Mouse (Mus musculus) embryonic facial prominence, embryonic 14.5 days (tissue): ENCODE measurements around the gene Sorbs1. TPM values are rescaled to one million over a fixed set of nuclear protein-coding genes. Genes with fewer than 3 reads are reported as not detected.

Source experiments
- ATAC-seq: fragments of 200-750 bp; cut with Nextera tagmentation; 2 replicates; pipeline ENCODE4 v1.8.0; 2017; ENCODE audit warnings: low read depth, moderate number of reproducible peaks, moderate TSS enrichment
- DNase-seq: peaks from one replicate; pipeline ENCODE4 v3.0.0-alpha.2; 2015; ENCODE audit warnings: low spot score
- H3K27ac ChIP-seq: fragments of 300-500 bp; sonication (generic); replicated peaks from 2 replicates; pipeline ENCODE4 v1.5.1; 2014; ENCODE audit warnings: low read depth, mild to moderate bottlenecking, low read length, moderate library complexity
- H3K27me3 ChIP-seq: fragments of 300-500 bp; sonication (generic); replicated peaks from 2 replicates; pipeline ENCODE4 v1.6.1; 2014; ENCODE audit warnings: low read length; ENCODE audit not compliant: control insufficient read depth, insufficient read depth
- H3K36me3 ChIP-seq: fragments of 300-500 bp; sonication (generic); 2 replicates; pipeline ENCODE4 v1.6.1; 2014; ENCODE audit warnings: low read length, mixed read lengths; ENCODE audit not compliant: control insufficient read depth, insufficient read depth
- H3K4me1 ChIP-seq: fragments of 300-500 bp; sonication (generic); 2 replicates; pipeline ENCODE4 v1.6.1; 2014; ENCODE audit warnings: antibody characterized with exemption, low read length; ENCODE audit not compliant: control insufficient read depth, insufficient read depth
- H3K4me2 ChIP-seq: fragments of 300-500 bp; sonication (generic); 2 replicates; pipeline ENCODE4 v1.6.1; 2014; ENCODE audit warnings: low read depth, mild to moderate bottlenecking, low read length, moderate library complexity, mixed read lengths
- H3K4me3 ChIP-seq: fragments of 300-500 bp; sonication (generic); 2 replicates; pipeline ENCODE4 v1.5.1; 2014; ENCODE audit warnings: low read depth, mild to moderate bottlenecking, low read length
- H3K9ac ChIP-seq: fragments of 300-500 bp; sonication (generic); 2 replicates; pipeline ENCODE4 v1.6.1; 2014; ENCODE audit warnings: low read depth, mild to moderate bottlenecking, low read length, moderate library complexity, mixed read lengths
- H3K9me3 ChIP-seq: fragments of 300-500 bp; sonication (generic); 2 replicates; pipeline ENCODE4 v1.6.1; 2016; ENCODE audit warnings: low read length; ENCODE audit not compliant: control insufficient read depth
- WGBS: fragments of 180-500 bp; shearing (Covaris S2); extraction: QIAGEN DNeasy Blood & Tissue Kit; methylation state at CpG from one replicate; pipeline ENCODE4 v1.1.7; 2014; 5-methylcytosine and 5-hydroxymethylcytosine counted together
- polyA plus RNA-seq: library from polyadenylated mRNA; unstranded; fragments of >200 nt; fragmentation: Nextera tagmentation; extraction: Ambion mirVana; gene quantifications from 2 replicates; pipeline ENCODE4 v1.2.1, GENCODE M21; 2014

The Sorbs1 gene
- polyA plus RNA-seq, 1 experiment from 2014 or later, result 54.1 TPM

- WGBS, result 88% methylated on average over 2 of the region's 2 CpGs
- H3K4me1 ChIP-seq, result peaks cover 10% of the 10 kb centered on the region
- DNase-seq (no peak), ATAC-seq (no peak)
- H3K4me3 ChIP-seq, result no peak overlapping the region
- H3K27ac ChIP-seq, result no peak overlapping the region
- no peaks in the 10 kb centered on the region for H3K27me3 ChIP-seq
- no peak overlapping the region for H3K4me2 ChIP-seq
- H3K9ac ChIP-seq, result no peak overlapping the region
- no peaks in the 10 kb centered on the region for H3K36me3 ChIP-seq
- no peaks in the 10 kb centered on the region for H3K9me3 ChIP-seq
Observed at GRCm38 (mm10) chr19:40435797-40436196, 77.8 kb downstream of the Sorbs1 start.

DNA sequence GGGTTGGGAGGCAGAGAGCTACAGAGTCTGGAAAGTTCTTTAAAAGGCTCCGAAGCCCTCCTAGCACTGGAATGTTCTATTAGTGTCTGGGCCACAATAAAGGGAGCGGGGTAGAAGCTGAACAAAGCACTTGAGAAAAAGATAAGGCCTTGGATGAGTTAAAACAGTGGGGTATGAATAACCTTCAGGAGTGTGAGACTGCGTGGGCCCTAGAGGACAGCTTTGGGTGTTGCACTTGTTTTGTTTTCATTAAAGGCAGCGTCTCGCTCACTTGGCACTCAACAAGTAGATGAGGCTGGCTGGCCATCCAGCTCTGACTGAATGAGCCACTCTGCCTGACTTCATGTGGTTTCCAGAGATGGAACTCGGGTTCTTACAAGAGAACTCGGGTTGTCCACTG lies 78.5 kb downstream of the Sorbs1 start:
- peaks cover 10% of the 10 kb centered on the region for H3K4me1 ChIP-seq
- 91% methylated on average over 7 of the region's 7 CpGs for WGBS
- H3K4me3 ChIP-seq, result no peak overlapping the region
- H3K4me2 ChIP-seq, result no peak overlapping the region
- H3K27me3 ChIP-seq, result no peaks in the 10 kb centered on the region
- H3K27ac ChIP-seq, result no peak overlapping the region
- no peak for DNase-seq
- no peak overlapping the region for H3K9ac ChIP-seq
- no peaks in the 10 kb centered on the region for H3K9me3 ChIP-seq
- no peak for ATAC-seq
- no peaks in the 10 kb centered on the region for H3K36me3 ChIP-seq

DNA sequence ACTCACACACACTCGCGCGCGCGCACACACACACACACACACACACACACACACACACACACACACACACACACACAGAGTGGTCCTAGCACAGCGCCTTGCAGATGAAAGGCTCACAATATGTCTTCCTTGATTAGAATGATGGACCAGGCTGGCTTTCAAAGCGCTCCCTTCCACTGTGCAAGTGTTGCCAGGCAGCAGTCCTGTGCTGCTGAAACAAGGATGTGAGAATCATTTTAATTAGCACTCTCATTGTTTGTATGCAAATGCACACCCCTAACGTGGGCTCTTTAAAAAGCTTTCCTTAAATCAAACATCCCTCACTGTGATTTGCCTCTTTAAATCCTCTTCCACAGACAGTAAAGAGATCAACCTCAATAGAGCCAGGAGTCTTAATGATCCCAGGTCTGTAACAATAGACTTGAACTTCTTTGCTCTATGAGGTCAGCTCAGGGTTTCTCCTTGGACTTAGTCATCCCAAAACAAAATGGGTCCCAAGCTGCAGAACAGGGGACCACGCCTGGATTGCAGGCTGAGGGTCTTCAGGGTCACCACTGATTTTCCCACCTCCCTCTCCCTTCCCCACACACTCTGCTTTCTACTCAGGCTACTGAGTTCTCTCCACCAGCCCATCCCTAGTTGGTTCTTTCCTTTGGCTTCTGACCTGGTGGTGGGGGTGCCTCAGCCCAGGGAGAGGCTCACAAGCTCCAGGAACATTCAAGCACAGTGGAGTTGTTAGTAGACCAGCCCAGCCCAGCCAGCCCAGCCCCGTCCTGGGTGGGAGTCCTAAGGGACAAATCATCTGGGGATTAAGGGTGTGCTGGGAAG lies 79.3 kb downstream of the Sorbs1 start:
- DNase-seq (no peak), ATAC-seq (no peak)
- no peak overlapping the region for H3K4me2 ChIP-seq
- no peaks in the 10 kb centered on the region for H3K36me3 ChIP-seq
- no peak overlapping the region for H3K27ac ChIP-seq
- H3K9me3 ChIP-seq, result no peaks in the 10 kb centered on the region
- peaks cover 14% of the 10 kb centered on the region for H3K4me1 ChIP-seq
- no peak overlapping the region for H3K4me3 ChIP-seq
- H3K27me3 ChIP-seq, result no peaks in the 10 kb centered on the region
- 83% methylated on average over 10 of the region's 10 CpGs for WGBS
- no peak overlapping the region for H3K9ac ChIP-seq

- no peaks in the 10 kb centered on the region for H3K27me3 ChIP-seq
- 58% methylated on average over 8 of the region's 8 CpGs for WGBS
- no peak overlapping the region for H3K9ac ChIP-seq
- no peak overlapping the region for H3K4me2 ChIP-seq
- no peaks in the 10 kb centered on the region for H3K36me3 ChIP-seq
- H3K27ac ChIP-seq, result no peak overlapping the region
- H3K4me3 ChIP-seq, result no peak overlapping the region
- no peaks in the 10 kb centered on the region for H3K9me3 ChIP-seq
- H3K4me1 ChIP-seq, result peaks cover 14% of the 10 kb centered on the region
- no peak for DNase-seq
- ATAC-seq, result 0 out of 2 replicates have a peak, but pooled peaks have one; percentile 27
Observed at GRCm38 (mm10) chr19:40433316-40433912, 80.2 kb downstream of the Sorbs1 start.

GRCm38 (mm10) chr19:40431969-40432368 lies 81.6 kb downstream of the Sorbs1 start:
- 57% methylated on average over 4 of the region's 4 CpGs for WGBS
- Histone ChIP-seq H3K27ac (no peak overlapping the region), H3K36me3 (no peaks in the 10 kb centered on the region), H3K9me3 (no peaks in the 10 kb centered on the region), H3K4me1 (peaks cover 9% of the 10 kb centered on the region), H3K4me3 (no peak overlapping the region), H3K27me3 (no peaks in the 10 kb centered on the region), H3K4me2 (no peak overlapping the region), H3K9ac (no peak overlapping the region)
- no peak for DNase-seq
- no peak for ATAC-seq

DNA sequence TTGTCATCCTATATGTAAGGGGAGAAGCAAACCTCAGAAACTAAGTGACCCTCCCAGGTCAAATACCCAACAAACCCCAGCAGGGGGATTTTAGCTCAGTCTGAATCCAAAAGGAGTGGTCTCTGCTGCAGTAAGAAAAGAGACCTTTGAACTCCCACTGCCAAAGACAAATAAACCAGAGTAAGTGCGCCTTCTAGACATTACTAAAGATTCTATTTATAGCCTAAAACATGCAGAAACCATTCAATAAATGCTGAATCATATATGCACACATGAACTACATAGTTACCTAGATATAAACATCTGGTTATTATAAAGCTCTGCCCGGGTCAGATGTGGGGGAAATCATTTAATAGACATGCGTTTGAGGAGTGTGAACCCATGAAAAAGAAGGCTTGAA lies 84.0 kb downstream of the Sorbs1 start:
- Histone ChIP-seq H3K4me1 (peaks cover 22% of the 10 kb centered on the region), H3K4me2 (no peak overlapping the region), H3K27me3 (no peaks in the 10 kb centered on the region), H3K27ac (no peak overlapping the region), H3K9ac (no peak overlapping the region), H3K9me3 (no peaks in the 10 kb centered on the region), H3K36me3 (no peaks in the 10 kb centered on the region), H3K4me3 (no peak overlapping the region)
- 48% methylated on average over 3 of the region's 3 CpGs for WGBS
- DNase-seq, result no peak
- ATAC-seq, result no peak

DNA sequence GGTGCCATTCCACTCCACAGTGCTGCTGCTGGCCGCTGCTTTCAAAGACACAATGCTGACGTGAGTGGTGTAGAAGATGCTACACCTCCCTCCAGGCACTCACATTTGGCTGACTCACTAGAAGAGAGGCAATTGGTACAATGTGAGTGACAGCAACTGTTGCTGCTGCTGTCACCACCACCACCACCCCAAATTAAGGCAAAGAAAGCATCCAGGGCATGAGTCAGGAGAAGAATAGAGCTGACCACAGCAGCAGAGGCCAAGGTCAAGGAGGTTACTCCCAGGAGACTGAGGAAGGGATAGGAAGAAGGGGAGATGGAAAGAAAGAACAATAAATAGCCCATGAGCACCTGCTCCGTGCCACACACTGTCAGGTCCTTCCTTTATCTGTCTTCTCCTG lies 84.4 kb downstream of the Sorbs1 start:
- 77% methylated on average over 3 of the region's 3 CpGs for WGBS
- ATAC-seq, result no peak
- peaks cover 22% of the 10 kb centered on the region for H3K4me1 ChIP-seq
- H3K27ac ChIP-seq, result no peak overlapping the region
- no peak overlapping the region for H3K9ac ChIP-seq
- no peak overlapping the region for H3K4me2 ChIP-seq
- no peaks in the 10 kb centered on the region for H3K27me3 ChIP-seq
- H3K36me3 ChIP-seq, result no peaks in the 10 kb centered on the region
- no peak for DNase-seq
- H3K9me3 ChIP-seq, result no peaks in the 10 kb centered on the region
- H3K4me3 ChIP-seq, result no peak overlapping the region

DNA sequence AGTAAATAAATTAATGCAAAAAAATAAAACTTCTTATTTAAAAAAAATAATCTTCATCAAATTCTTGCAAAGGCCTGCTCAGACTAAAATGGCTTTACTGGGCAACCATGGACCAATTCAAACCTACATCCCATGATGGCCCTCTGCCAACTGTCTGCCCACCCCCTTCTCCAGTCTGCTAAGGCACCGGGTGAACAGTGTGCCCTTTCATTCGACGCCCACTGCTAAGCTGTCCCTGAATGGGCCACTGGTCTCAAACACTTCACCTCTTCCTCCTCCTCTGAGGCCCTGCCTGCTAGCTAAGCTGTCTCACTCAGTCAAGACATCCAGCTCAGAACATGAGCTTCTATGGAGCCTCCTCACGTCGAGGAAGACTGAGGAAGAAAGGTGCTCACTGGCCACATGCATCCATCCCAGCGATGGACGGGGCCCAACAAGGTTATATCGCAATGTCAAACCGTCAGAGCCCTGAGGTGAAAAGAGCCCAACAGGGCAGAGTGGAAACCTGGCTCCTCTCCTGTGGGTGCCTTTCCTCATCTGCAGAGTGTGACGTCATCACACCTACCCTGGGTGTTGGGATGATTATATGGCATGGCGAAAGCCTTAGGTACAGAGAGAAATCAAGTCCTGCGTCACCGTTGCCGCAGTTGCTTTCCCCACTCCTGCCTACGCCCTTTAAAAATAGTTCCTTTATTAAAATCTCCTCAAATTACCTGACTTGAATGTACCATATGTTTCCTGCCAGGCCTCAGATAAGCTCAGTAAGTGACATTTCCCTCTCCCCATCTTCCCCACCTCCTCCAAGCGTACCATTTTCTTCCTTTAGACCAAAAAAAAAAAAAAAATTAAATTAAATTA lies 87.2 kb downstream of the Sorbs1 start:
- peaks cover 16% of the 10 kb centered on the region; the same call in 1 of the 2 replicates for H3K4me1 ChIP-seq
- H3K9me3 ChIP-seq, result no peaks in the 10 kb centered on the region
- no peak overlapping the region for H3K4me3 ChIP-seq
- WGBS, result 78% methylated on average over 16 of the region's 16 CpGs
- H3K4me2 ChIP-seq, result no peak overlapping the region
- peak; percentile 62 for DNase-seq
- H3K27me3 ChIP-seq, result no peaks in the 10 kb centered on the region
- peak; percentile 70 for ATAC-seq
- H3K27ac ChIP-seq, result peak overlapping the region; percentile 50
- H3K9ac ChIP-seq, result no peak overlapping the region
- no peaks in the 10 kb centered on the region for H3K36me3 ChIP-seq
